Mouse (Mus musculus) WW6 (cell line): ENCODE results near the gene Rps18.

Source experiments
- DNase-seq: peaks from one replicate; pipeline ENCODE4 v3.0.0-alpha.2; 2013; ENCODE audit warnings: low read depth, low spot score

The Rps18 gene

DNA sequence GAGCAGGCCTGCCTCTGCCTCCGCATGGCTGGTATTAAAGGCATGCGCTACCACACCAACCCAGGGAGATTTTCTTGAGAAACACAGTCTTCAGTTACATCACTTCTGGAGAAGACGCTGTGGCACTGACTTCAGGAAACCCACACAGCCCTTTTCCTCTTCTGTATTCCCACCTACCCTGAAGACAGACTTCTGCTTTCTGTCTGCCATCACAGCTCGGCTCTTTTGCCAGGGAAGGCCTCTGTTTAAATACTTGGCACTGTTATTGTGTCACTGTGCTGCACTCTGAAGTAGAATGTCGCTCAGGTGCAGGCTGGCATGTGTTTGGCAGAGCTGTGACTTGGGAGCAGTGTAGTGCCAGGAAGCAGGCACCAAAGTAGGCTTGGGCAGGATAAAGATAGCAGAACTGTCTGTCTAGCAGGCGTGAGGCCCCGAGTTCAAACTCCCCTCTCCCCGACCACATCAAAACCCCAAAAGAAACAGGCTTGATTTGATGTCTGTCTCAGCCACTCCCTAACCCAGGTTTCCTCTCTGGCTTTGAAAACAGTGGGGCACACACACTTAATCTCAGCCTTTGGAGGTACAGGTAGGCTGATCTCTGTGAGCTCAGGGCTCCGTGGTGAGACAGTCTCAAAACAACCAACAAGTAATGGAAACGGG is 8.2 kb downstream of the Rps18 start:
- DNase-seq = no peak

DNA sequence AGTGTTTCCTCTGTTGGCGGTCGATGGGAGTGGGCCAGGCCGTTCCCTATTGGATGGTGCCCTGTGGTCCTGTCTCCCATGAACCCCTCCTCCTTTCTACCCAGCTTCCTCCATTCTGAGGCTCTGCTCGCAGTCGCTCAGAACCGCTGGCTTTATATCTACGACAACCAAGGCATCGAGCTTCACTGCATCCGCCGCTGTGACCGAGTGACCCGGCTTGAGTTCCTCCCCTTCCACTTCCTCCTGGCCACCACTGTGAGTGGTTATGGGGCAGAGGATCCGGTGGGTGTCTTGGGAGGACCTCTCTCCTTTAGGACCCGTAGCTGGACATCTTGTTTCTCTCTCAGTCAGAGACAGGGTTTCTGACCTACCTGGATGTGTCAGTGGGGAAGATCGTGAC is 12.3 kb downstream of the Rps18 start:
- no peak for DNase-seq

DNA sequence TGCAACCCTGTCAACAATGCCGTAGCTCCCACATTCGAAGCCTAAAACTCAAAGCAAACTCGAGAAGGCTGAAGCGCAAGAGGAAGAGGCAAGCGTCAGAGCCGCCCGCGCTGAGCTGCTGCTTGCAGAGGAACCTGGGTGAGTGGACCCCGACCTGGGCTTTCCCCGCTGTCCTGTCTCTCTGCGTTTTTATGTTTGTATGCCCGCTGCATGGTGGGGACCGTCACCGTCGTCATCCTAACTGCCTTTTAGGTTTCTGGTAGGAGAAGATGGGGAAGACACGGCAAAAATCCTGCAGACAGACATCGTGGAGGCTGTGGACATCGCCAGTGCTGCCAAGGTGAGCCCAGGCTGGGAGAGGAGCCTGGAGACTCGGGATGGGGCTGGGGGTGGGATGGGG is 14.4 kb downstream of the Rps18 start:
- no peak for DNase-seq

GRCm38 (mm10) chr17:33940981-33941380 is 14.8 kb downstream of the Rps18 start:
- DNase-seq = no peak

- DNase-seq = no peak
Measured at GRCm38 (mm10) chr17:33940206-33940805, 15.5 kb downstream of the Rps18 start, which contains the start of the genes Pfdn6 and Wdr46. Pfdn6 (minus strand) TSS chr17:33940343. Wdr46 (plus strand) TSS chr17:33940660.

- no peak for DNase-seq
Measured at GRCm38 (mm10) chr17:33938783-33939182, 17.0 kb downstream of the Rps18 start.

- no peak for DNase-seq
Measured at GRCm38 (mm10) chr17:33936993-33937392, 18.8 kb downstream of the Rps18 start.

DNA sequence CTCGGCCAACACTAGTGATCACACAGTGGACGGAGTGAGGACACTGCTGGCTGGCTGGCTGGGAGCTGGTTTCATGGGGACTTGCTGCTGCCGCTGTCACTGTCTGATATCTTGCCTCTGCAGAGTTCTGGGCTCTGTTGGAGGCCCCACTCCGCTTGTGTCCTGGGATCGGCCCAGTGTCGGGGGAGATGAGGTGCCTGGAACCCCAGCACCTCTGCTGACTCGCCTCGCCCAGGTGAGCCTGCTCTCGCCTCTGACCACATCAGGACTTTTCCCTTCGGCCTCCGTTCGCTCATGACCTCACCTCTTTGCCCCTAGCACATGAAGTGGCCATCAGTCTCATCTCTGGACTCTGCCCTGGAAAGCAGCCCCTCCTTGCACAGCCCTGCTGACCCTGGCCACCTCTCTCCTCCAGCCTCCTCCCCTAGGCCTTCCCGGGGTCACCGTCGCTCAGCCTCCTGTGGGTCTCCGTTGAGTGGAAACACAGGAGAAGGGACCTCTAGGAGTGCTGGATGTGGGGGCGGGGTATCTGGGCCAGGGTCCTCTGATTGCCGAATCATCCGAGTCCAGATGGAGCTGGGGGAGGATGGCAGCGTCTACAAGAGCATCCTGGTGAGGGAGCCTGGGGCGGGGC is 20.3 kb downstream of the Rps18 start:
- no peak for DNase-seq

DNA sequence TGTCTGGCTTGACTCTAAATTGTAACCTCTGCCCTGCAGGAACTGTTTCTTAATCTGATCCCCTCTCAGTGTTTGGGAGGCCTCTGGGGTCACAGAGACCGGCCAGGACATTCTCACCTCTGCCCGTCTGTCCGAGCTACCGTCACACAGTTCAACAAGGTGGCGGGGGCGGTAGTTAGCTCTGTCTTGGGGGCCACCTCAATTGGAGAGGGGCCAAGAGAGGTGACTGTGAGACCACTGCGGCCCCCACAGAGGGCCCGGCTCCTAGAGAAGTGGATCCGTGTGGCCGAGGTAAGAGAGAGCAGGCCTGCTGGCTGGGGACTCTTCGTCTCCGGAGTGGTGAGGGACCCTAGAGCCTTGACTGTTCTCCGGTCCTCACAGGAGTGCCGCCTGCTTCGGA is 22.8 kb downstream of the Rps18 start:
- DNase-seq = no peak

DNA sequence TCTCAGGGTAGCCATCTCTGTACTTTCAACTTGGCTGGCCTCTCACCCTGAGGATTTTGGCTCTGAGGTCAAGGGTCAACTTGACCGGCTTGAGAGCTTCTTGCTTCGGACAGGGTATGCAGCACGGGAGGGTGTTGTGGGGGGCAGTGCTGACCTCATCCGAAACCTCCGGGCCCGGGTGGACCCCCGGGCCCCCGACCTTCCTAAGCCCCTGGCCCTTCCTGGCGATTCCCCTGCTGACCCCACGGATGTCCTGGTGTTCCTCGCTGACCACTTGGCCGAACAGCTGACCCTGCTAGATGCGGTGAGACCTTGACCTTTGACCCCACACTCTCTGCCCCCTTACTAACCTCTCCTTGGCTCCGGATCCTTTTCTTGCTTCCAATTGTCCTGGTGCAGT is 23.4 kb downstream of the Rps18 start:
- DNase-seq = no peak

- DNase-seq = no peak
Measured at GRCm38 (mm10) chr17:33931947-33932346, 23.9 kb downstream of the Rps18 start.

DNA sequence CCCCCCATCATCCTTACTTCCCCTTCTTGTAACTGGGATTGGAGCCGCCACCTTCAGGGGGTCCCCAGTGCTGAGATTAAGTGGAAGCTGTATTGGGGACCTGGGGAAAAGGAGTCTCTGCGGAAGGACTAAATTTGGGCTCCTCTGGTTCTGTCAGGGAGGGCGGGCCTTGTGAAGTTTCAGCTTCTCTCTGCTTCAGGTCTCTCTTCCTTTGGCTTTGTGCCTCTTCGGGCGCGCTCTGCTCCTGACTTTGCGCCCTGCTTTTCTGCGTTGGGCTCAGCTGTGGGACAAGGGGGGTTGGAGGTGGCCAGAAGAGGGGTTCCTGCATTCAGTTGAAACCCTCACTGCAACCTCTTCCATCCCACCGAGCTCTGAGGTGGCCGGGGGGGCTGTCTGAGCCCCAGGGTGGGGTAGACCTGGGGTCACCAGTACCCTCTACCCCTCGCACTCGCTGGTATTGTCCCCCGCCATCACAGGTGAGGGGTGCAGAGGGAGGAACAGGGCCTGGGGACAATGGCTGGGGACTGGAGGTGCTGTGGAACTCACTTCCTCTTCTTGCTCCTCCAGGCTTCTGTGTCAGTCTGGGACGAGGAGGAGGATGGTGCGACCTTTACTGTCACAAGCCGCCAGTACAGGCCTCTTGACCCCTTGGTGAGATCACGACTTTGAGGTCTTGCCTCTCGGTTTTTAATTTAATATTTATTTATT is 24.5 kb downstream of the Rps18 start:
- no peak for DNase-seq

- no peak for DNase-seq
Measured at GRCm38 (mm10) chr17:33930280-33931158, 25.3 kb downstream of the Rps18 start.

DNA sequence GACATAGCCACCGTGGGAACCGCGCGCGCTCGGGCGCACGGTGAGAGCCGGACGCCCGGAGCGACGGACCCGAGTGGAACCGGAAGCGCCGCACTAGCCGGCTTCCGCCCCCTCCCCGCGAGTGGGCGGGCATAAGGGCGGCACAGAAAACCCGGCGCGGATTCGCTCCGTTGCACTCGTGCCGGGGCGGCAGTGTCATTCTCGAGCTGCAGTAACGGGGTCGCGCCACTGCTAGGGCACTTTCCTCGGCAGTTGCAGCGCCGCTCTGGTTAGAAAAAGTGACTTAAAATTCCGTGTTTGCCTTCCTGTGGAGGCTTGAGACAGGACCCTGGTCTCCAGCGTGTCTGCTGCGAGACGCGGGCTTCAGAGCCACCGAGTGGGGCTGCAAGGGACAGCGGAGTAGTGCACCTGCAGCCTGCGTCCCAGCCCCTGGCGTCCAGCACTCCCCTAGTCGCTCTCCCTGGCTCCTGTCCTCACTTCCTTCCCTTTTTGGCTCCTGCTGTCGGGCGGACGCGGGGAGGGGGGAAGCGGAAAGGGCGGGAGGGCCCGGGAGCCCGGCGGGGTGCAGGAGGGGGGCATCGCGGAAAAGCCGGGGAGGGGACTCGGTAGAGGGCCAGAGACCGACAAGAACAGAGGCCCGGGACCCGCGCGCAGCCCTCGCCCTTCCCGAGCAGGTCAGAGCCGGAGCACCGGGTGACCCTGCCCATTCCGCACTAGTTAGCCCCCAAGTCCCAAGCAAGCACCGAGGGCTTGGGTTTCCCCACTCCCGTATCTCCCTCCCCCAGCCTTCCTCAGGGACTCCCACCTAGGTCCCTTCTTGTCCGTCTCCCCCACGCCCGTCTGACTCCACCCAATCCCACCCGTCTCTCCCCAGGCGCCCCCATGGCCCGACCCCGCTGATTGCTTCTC is 26.2 kb downstream of the Rps18 start, which contains the start of gene Rgl2:
Rgl2 (plus strand) TSS at position 173 of the 909 bp plus-strand sequence.
- DNase-seq = peak; percentile 88

DNA sequence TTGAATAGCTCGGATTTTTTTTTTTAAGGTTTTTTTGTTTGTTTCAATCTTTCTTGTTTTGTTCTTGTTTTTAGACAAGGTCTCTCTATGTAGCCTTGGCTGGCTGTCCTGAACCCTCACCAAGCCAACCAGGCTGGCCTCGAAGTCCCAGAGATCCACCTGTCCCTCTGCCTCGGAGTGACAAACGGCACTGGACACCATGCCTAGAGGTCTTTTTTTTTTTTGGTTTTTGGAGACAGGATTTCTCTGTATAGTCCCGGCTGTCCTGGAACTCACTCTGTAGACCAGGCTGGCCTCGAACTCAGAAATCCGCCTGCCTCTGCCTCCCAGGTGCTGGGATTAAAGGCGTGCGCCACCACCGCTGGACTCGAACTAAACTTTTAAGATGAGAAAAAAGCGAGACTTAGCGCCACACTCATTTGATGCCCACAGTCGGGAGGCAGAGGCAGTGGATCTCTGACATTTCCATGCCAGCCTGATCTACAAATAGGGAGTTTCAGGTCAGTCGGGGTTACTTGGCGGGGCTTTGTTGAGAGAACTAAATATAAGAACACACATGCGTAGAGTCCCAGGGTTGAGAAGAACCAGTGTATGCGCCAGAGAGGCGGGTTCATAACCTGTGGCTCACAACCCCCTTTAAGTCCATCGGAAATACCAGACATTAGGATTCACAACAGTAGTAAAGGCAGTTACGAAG is 27.4 kb downstream of the Rps18 start:
- DNase-seq = no peak

DNA sequence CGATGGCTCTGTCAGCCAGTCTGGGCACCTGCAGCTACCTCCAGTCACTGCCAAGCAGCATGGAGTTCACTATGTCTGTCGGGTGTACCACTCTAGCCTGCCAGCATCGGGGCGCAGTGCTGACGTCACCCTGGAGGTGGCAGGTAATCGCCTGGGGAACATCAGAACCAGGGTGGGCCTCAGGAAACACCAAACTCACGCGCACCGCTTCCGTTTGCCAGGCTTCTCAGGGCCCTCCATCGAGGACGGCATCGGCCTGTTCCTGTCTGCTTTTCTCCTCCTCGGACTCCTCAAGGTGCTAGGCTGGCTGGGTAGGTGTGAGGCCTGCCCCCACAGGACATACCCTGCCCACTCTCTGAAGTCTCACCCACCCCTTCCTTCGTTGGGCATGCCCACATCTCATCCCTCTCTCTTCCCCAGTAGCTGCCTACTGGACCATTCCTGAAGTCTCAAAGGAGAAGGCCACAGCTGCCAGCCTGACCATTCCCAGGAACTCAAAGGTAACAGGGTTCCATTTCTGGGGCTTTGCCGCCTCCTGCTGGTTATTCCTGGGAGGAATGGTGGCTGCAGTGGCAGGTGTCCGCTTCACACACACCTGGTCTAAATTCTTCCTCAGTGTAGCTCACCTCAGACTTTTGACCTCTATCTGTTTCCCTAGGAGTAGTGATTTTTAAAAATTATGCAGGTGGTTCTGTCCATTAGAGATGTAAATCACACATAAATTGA is 29.4 kb downstream of the Rps18 start:
- DNase-seq = no peak

DNA sequence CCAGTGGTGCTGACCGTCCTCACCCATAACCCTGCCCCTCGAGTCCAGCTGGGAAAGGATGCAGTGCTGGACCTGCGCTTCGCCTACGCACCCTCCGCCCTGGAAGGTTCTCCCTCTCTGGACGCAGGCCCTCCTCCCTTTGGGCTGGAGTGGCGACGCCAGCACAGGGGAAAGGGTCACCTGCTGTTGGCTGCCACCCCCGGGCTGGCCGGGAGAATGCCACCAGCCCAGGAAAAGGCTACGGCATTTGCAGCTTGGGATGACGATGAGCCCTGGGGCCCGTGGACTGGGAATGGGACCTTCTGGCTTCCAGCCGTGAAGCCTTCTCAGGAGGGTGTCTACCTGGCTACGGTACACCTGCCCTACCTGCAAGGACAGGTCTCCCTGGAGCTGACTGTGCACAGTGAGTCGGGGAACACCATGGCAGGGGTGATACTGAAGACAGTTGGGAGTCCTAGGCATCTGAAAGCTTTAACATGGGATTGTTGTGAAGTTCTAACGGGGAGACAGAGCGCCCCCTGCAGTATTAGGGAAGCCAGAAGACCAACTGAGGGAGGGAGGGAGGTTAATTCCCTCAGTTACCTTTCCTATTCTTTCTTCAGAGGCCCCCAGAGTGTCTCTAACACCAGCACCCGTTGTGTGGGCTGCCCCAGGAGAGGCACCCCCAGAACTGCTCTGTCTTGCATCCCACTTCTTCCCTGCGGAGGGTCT is 30.2 kb downstream of the Rps18 start:
- no peak for DNase-seq

DNA sequence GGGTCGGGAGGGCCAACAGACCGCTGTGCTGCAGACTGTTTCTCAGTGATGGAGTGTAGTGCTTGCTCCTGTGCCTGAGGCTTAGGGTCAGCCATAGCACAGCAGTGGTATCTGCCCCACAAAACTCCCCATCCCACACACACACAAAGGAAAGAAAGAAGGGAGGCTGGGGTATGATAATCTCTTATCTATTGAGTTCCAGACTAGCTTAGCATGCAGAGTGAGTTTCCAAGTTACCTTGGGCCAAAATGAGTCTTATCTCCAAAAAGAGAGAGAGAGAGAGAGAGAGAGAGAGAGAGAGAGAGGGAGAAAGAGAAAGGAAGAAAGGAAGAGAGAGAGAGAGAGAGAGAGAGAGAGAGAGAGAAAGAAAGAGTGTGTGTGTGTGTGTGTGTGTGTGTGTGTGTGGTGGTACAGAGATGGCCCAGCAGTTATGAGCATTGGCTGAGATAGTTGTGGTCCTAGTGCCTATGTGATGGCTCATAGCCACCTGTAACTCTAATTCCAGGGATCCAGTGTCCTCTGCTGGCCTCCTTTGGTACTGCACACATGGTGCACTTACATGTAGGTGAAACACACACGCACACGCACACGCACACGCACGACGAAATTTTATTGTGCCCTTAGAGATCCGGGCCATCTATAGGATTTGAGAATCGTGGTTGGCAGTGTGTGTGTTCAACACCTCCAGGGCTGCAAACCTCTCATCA is 31.1 kb downstream of the Rps18 start:
- no peak for DNase-seq
